Mouse (Mus musculus) left cerebral cortex, adult 11 months (tissue): Measurements from ENCODE around the gene Pigl.
A peak's percentile ranks its signal among the peaks of the same experiment; 100 is the strongest.
"Not testable (repeated sequence)": the region's sequence is repeated elsewhere in the genome, so short reads cannot be mapped to it uniquely, and the experiment has no call there.

Experiments
- DNase-seq: peaks from one replicate; pipeline ENCODE4 v3.0.0; 2022; ENCODE audit warnings: low spot score

Pigl gene

GRCm38 (mm10) chr11:62467289-62467688 is 9.0 kb downstream of the Pigl start:
- not testable (repeated sequence) for DNase-seq

- DNase-seq, result no peak
Observed at GRCm38 (mm10) chr11:62470451-62470850, 12.2 kb downstream of the Pigl start.

- no peak for DNase-seq
Observed at GRCm38 (mm10) chr11:62473516-62473915, 15.3 kb downstream of the Pigl start.

GRCm38 (mm10) chr11:62476156-62476555 is 17.9 kb downstream of the Pigl start:
- no peak for DNase-seq

- no peak for DNase-seq
Observed at GRCm38 (mm10) chr11:62478931-62479330, 20.7 kb downstream of the Pigl start.

GRCm38 (mm10) chr11:62479581-62479980 is 21.3 kb downstream of the Pigl start:
- DNase-seq, result no peak

- DNase-seq, result no peak
Observed at GRCm38 (mm10) chr11:62486949-62487348, 28.7 kb downstream of the Pigl start.

- no peak for DNase-seq
Observed at GRCm38 (mm10) chr11:62487540-62488350, 29.5 kb downstream of the Pigl start.

GRCm38 (mm10) chr11:62493701-62494100 is 35.4 kb downstream of the Pigl start:
- no peak for DNase-seq

GRCm38 (mm10) chr11:62494754-62495275 is 36.6 kb downstream of the Pigl start:
- peak; percentile 12 for DNase-seq

GRCm38 (mm10) chr11:62495276-62495801 is 37.1 kb downstream of the Pigl start:
- DNase-seq, result no peak

GRCm38 (mm10) chr11:62496151-62496715 is 38.0 kb downstream of the Pigl start:
- DNase-seq, result no peak

GRCm38 (mm10) chr11:62497181-62497580 is 38.9 kb downstream of the Pigl start:
- DNase-seq, result no peak

GRCm38 (mm10) chr11:62498802-62499201 is 40.5 kb downstream of the Pigl start:
- no peak for DNase-seq

- DNase-seq, result no peak
Observed at GRCm38 (mm10) chr11:62500529-62500928, 42.3 kb downstream of the Pigl start.

GRCm38 (mm10) chr11:62507683-62508082 is 49.4 kb downstream of the Pigl start:
- no peak for DNase-seq

GRCm38 (mm10) chr11:62508365-62508764 is 50.1 kb downstream of the Pigl start:
- DNase-seq, result not testable (repeated sequence)

- DNase-seq, result not testable (repeated sequence)
Observed at GRCm38 (mm10) chr11:62508816-62509215, 50.6 kb downstream of the Pigl start.

- no peak for DNase-seq
Observed at GRCm38 (mm10) chr11:62509571-62509970, 51.3 kb downstream of the Pigl start.

- DNase-seq, result no peak
Observed at GRCm38 (mm10) chr11:62510956-62511355, 52.7 kb downstream of the Pigl start.

GRCm38 (mm10) chr11:62511444-62512202 is 53.4 kb downstream of the Pigl start:
- DNase-seq, result no peak

- DNase-seq, result no peak
Observed at GRCm38 (mm10) chr11:62512529-62513080, 54.3 kb downstream of the Pigl start.
